ENCODE assay signal across 9 mouse cellular contexts in genomic region chr8:125669700-125670195, GRCm38 (mm10). TPM values are rescaled to one million over a fixed set of nuclear protein-coding genes. Genes with fewer than 3 reads are reported as not detected.
A peak's percentile ranks its signal among the peaks of the same experiment; 100 is the strongest.
DNase-seq lines count a peak whose midpoint lies in the region; ATAC-seq and TF ChIP-seq lines count a peak whose summit lies in the region.
"Had no signal": no experiment of that assay in that cellular context is flagged by ENCODE, and none has a peak within 500 bp of the region (broad histone marks: within the 10 kb centered on the region; RNA-seq: fewer than 3 reads in every experiment).

Gene Map10, plus strand, starts transcription at chr8:125669818.

- 0 out of 2 replicates have a peak, but pooled peaks have one; percentile 18 for TF ChIP-seq POLR2A in olfactory bulb, adult 2 months (IDR thresholded peaks at IDR 0.05; ENCODE audit: insufficient read depth, low read depth, low read length)

- H3K4me3 ChIP-seq in hindbrain, embryonic 11.5 days (ENCODE audit: low read depth, low read length), result peak within 1 kb of the TSS; percentile 59
- peak within 1 kb of the TSS; percentile 53 for H3K4me3 ChIP-seq in lung, embryonic 14.5 days (ENCODE audit: low read depth, low read length)
- peak within 1 kb of the TSS; percentile 67 for H3K4me3 ChIP-seq in olfactory bulb, adult 2 months (ENCODE audit: insufficient read depth, low read depth, low read length)

- H3K9ac ChIP-seq in hindbrain, embryonic 11.5 days (ENCODE audit: low read depth, low read length), result peak within 1 kb of the TSS; percentile 84
- peak within 1 kb of the TSS; percentile 71 for H3K9ac ChIP-seq in lung, embryonic 14.5 days

- peak; percentile 95 for DNase-seq in ES-CJ7 (ENCODE audit: low read depth, low spot score)
- DNase-seq in cerebellum, adult 8-10 months, result peak; percentile 87
- DNase-seq in frontal cortex, postnatal 10 days (ENCODE audit: low spot score in 2 of 2), result peak; percentile 86 to 90
- DNase-seq in hindbrain, embryonic 11.5 days (ENCODE audit: low spot score), result peak; percentile 92
- peak; percentile 48 for DNase-seq in layer of hippocampus, adult 9-10 months (ENCODE audit: low spot score)
- DNase-seq in lung, embryonic 14.5 days, result peak; percentile 93
- DNase-seq in testis, postnatal 14 days (ENCODE audit: low spot score), result peak; percentile 91

- H3K27me3 ChIP-seq in hindbrain, embryonic 11.5 days (ENCODE audit: control insufficient read depth, insufficient read depth, low read length), result no peaks in the 10 kb centered on the region; the same call in 1 of the 2 replicates
- H3K27me3 ChIP-seq in lung, embryonic 14.5 days (ENCODE audit: insufficient read depth, low read length), result no peaks in the 10 kb centered on the region

- peak within 1 kb of the TSS; percentile 91 for H3K4me2 ChIP-seq in hindbrain, embryonic 11.5 days (replicated peaks; ENCODE audit: low read depth, low read length)
- H3K4me2 ChIP-seq in lung, embryonic 14.5 days, result peak within 1 kb of the TSS; percentile 91

- H3K36me3 ChIP-seq in hindbrain, embryonic 11.5 days (ENCODE audit: control insufficient read depth, insufficient read depth, low read length), result no peaks in the 10 kb centered on the region
- H3K36me3 ChIP-seq in lung, embryonic 14.5 days (ENCODE audit: insufficient read depth), result no peaks in the 10 kb centered on the region

- no peak for TF ChIP-seq CTCF in lung, embryonic 14.5 days (IDR thresholded peaks at IDR 0.05; ENCODE audit: low read depth)
- no peak for TF ChIP-seq CTCF in olfactory bulb, adult 2 months (IDR thresholded peaks at IDR 0.05; ENCODE audit: insufficient read depth, low read depth, low read length)

- ATAC-seq in hindbrain, embryonic 11.5 days (ENCODE audit: low FRiP score), result peak; percentile 85
- ATAC-seq in lung, embryonic 14.5 days (ENCODE audit: insufficient read depth), result peak; percentile 87
- ATAC-seq: Patski had no signal

- 2% methylated on average over 61 of the region's 62 CpGs for WGBS in hindbrain, embryonic 11.5 days
- under 1% methylated on average over 57 of the region's 62 CpGs for WGBS in lung, embryonic 14.5 days
- 2% methylated on average over 62 of the region's 62 CpGs for WGBS in olfactory bulb, adult 2 months

- peak within 1 kb of the TSS; percentile 63 for H3K27ac ChIP-seq in hindbrain, embryonic 11.5 days (ENCODE audit: low read depth, low read length)
- H3K27ac ChIP-seq in lung, embryonic 14.5 days (ENCODE audit: low read depth), result peak within 1 kb of the TSS; percentile 63; the same call in 1 of the 2 replicates
- H3K27ac ChIP-seq in olfactory bulb, adult 2 months (ENCODE audit: insufficient read depth, low read depth, low read length), result no peak within 1 kb of the TSS

- peaks cover 18% of the 10 kb centered on the region for H3K9me3 ChIP-seq in hindbrain, embryonic 11.5 days (ENCODE audit: control insufficient read depth, low read length)
- H3K9me3 ChIP-seq in lung, embryonic 14.5 days (ENCODE audit: low read depth, low read length), result peaks cover 22% of the 10 kb centered on the region

- 0 out of 2 replicates have a peak, but pooled peaks cover 3% of the 10 kb centered on the region for H3K4me1 ChIP-seq in hindbrain, embryonic 11.5 days (replicated peaks; ENCODE audit: control insufficient read depth, insufficient read depth, low read length)
- peaks cover 5% of the 10 kb centered on the region; the same call in 1 of the 2 replicates for H3K4me1 ChIP-seq in lung, embryonic 14.5 days (ENCODE audit: insufficient read depth)
- peaks cover 12% of the 10 kb centered on the region for H3K4me1 ChIP-seq in olfactory bulb, adult 2 months (ENCODE audit: control insufficient read depth, insufficient read depth, low read length)

RNA-seq across cellular contexts. Expression of gene Map10, which starts in this region (rescaled TPM):
- polyA plus RNA-seq in hindbrain, embryonic 11.5 days (2014; fragmentation: Nextera tagmentation; extraction: Ambion mirVana), result 7.7 and 9.7 TPM in 2 replicates
- 7.6 and 8.1 TPM in 2 replicates for polyA plus RNA-seq in lung, embryonic 14.5 days (2014; fragmentation: Nextera tagmentation; extraction: Ambion mirVana)
- polyA plus RNA-seq in olfactory bulb, adult 2 months (2012; ENCODE audit: insufficient read depth, insufficient read length, low replicate concordance, missing spikeins), result not detected in 2 replicates
- polyA plus RNA-seq: Patski had no signal
